Mouse (Mus musculus) liver, postnatal 0 days (tissue): ENCODE data around the gene Cc2d1a. TPM values are rescaled to one million over a fixed set of nuclear protein-coding genes. Genes with fewer than 3 reads are reported as not detected.

Experiments used
- ATAC-seq: fragments of 200-750 bp; cut with Nextera tagmentation; 2 replicates; pipeline ENCODE4 v1.8.0; 2017; ENCODE audit warnings: mild to moderate bottlenecking, moderate library complexity
- DNase-seq: peaks from one replicate; pipeline ENCODE4 v3.0.0-alpha.2; 2016
- H3K27ac ChIP-seq: fragments of 300-500 bp; sonication (generic); 2 replicates; pipeline ENCODE4 v1.5.1; 2014; ENCODE audit warnings: antibody characterized with exemption, moderate library complexity, mild to moderate bottlenecking, low read depth
- H3K27me3 ChIP-seq: fragments of 300-500 bp; sonication (generic); 2 replicates; pipeline ENCODE4 v1.6.1; 2014; ENCODE audit warnings: low read length, control low read depth, mixed read lengths; ENCODE audit not compliant: insufficient read depth
- H3K36me3 ChIP-seq: fragments of 300-500 bp; sonication (generic); replicated peaks from 2 replicates; pipeline ENCODE4 v1.6.1; 2014; ENCODE audit warnings: mild to moderate bottlenecking, control low read depth, low read length, moderate library complexity, mixed read lengths; ENCODE audit not compliant: insufficient read depth
- H3K4me1 ChIP-seq: fragments of 300-500 bp; sonication (generic); 2 replicates; pipeline ENCODE4 v1.6.1; 2014; ENCODE audit warnings: antibody characterized with exemption, mild to moderate bottlenecking, control low read depth; ENCODE audit not compliant: insufficient read depth
- H3K4me2 ChIP-seq: fragments of 300-500 bp; sonication (generic); 2 replicates; pipeline ENCODE4 v1.6.1; 2014; ENCODE audit warnings: low read depth, mild to moderate bottlenecking, low read length, moderate library complexity, mixed read lengths
- H3K4me3 ChIP-seq: fragments of 300-500 bp; sonication (generic); 2 replicates; pipeline ENCODE4 v1.5.1; 2014; ENCODE audit warnings: low read depth, low read length
- H3K9ac ChIP-seq: fragments of 300-500 bp; sonication (generic); replicated peaks from 2 replicates; pipeline ENCODE4 v1.6.1; 2014; ENCODE audit warnings: mild to moderate bottlenecking, moderate library complexity
- H3K9me3 ChIP-seq: fragments of 300-500 bp; sonication (generic); 2 replicates; pipeline ENCODE4 v1.6.1; 2016; ENCODE audit warnings: mild to moderate bottlenecking, control low read depth, low read length, mixed read lengths
- CTCF ChIP-seq: sonication (generic); IDR thresholded peaks from 2 replicates; pipeline ENCODE4 v1.5.1; 2016; ENCODE audit warnings: antibody characterized with exemption, low read depth
- EP300 ChIP-seq: IDR thresholded peaks from 2 replicates; pipeline ENCODE4 v1.6.1; 2016; ENCODE audit warnings: antibody characterized with exemption, low read depth, mild to moderate bottlenecking
- WGBS: fragments of 180-500 bp; shearing (Covaris S2); extraction: QIAGEN DNeasy Blood & Tissue Kit; methylation state at CpG from one replicate; pipeline ENCODE4 v1.1.7; 2014; ENCODE audit not compliant: insufficient replicate concordance; 5-methylcytosine and 5-hydroxymethylcytosine counted together
- polyA plus RNA-seq: library from polyadenylated mRNA; unstranded; fragments of >200 nt; fragmentation: Nextera tagmentation; extraction: Ambion mirVana; gene quantifications from 2 replicates; pipeline ENCODE4 v1.2.1, GENCODE M21; 2015

Gene Cc2d1a
- polyA plus RNA-seq, 1 experiment from 2014 or later = 4.4 TPM

- no peak for TF ChIP-seq CTCF
- Histone ChIP-seq H3K4me1 (peaks cover 19% of the 10 kb centered on the region), H3K27ac (peak overlapping the region; percentile 83), H3K4me2 (peak overlapping the region; percentile 74), H3K27me3 (no peaks in the 10 kb centered on the region), H3K9me3 (no peaks in the 10 kb centered on the region), H3K9ac (peak overlapping the region; percentile 61), H3K36me3 (no peaks in the 10 kb centered on the region), H3K4me3 (peak overlapping the region; percentile 32)
- ATAC-seq = peak; percentile 75
- peak; percentile 73 for DNase-seq
- 30% methylated on average over 13 of the region's 13 CpGs for WGBS
Observed at GRCm38 (mm10) chr8:84192023-84192422, 44.3 kb upstream of the Cc2d1a start.

- no peak overlapping the region for H3K27ac ChIP-seq
- no peak for DNase-seq
- 93% methylated on average over 7 of the region's 7 CpGs for WGBS
Observed at GRCm38 (mm10) chr8:84190191-84190867, 42.6 kb upstream of the Cc2d1a start.

GRCm38 (mm10) chr8:84189603-84190002 lies 41.9 kb upstream of the Cc2d1a start:
- WGBS = 66% methylated on average over 4 of the region's 4 CpGs
- H3K27me3 ChIP-seq = no peaks in the 10 kb centered on the region
- no peak overlapping the region for H3K4me2 ChIP-seq
- no peak overlapping the region for H3K4me3 ChIP-seq
- DNase-seq = no peak
- H3K9me3 ChIP-seq = no peaks in the 10 kb centered on the region
- H3K9ac ChIP-seq = no peak overlapping the region
- no peak for ATAC-seq
- peaks cover 21% of the 10 kb centered on the region for H3K4me1 ChIP-seq
- 0 out of 2 replicates have a peak, but pooled peaks have one; percentile 30 for TF ChIP-seq EP300
- no peak for TF ChIP-seq CTCF
- no peaks in the 10 kb centered on the region for H3K36me3 ChIP-seq
- 0 out of 2 replicates have a peak overlapping the region, but pooled peaks have one; percentile 39 for H3K27ac ChIP-seq

More at GRCm38 (mm10) chr8:84190191-84190867, 42.6 kb upstream of the Cc2d1a start:
- no peaks in the 10 kb centered on the region for H3K27me3 ChIP-seq
- TF ChIP-seq EP300 (no peak), CTCF (no peak)
- no peak overlapping the region for H3K9ac ChIP-seq
- peaks cover 21% of the 10 kb centered on the region for H3K4me1 ChIP-seq
- no peaks in the 10 kb centered on the region for H3K9me3 ChIP-seq
- no peak overlapping the region for H3K4me3 ChIP-seq
- no peaks in the 10 kb centered on the region for H3K36me3 ChIP-seq
- H3K4me2 ChIP-seq = no peak overlapping the region
- ATAC-seq = no peak

GRCm38 (mm10) chr8:84188671-84189070 lies 40.9 kb upstream of the Cc2d1a start:
- Histone ChIP-seq H3K36me3 (no peaks in the 10 kb centered on the region), H3K4me3 (no peak overlapping the region), H3K9ac (no peak overlapping the region), H3K9me3 (no peaks in the 10 kb centered on the region), H3K4me1 (peaks cover 24% of the 10 kb centered on the region), H3K27ac (no peak overlapping the region), H3K4me2 (no peak overlapping the region), H3K27me3 (peaks cover 5% of the 10 kb centered on the region; the same call in 1 of the 2 replicates)
- TF ChIP-seq EP300 (no peak), CTCF (no peak)
- 67% methylated on average over 10 of the region's 10 CpGs for whole genome bisulfite sequencing
- no peak for ATAC-seq
- DNase-seq = no peak

- Histone ChIP-seq H3K4me3 (peak overlapping the region; percentile 31), H3K27me3 (peaks cover 9% of the 10 kb centered on the region; the same call in 1 of the 2 replicates), H3K27ac (peak overlapping the region; percentile 1; the same call in 1 of the 2 replicates), H3K4me2 (peak overlapping the region; percentile 67), H3K9me3 (no peaks in the 10 kb centered on the region), H3K36me3 (no peaks in the 10 kb centered on the region), H3K9ac (peak overlapping the region; percentile 5; the same call in 1 of the 2 replicates), H3K4me1 (peaks cover 22% of the 10 kb centered on the region)
- DNase-seq = peak; percentile 76
- peak; percentile 33 for ATAC-seq
- TF ChIP-seq EP300 (no peak), CTCF (peak; percentile 90)
- WGBS = 3% methylated on average over 21 of the region's 21 CpGs
Observed at GRCm38 (mm10) chr8:84187065-84187755, 39.5 kb upstream of the Cc2d1a start.

GRCm38 (mm10) chr8:84186547-84186946 lies 38.8 kb upstream of the Cc2d1a start:
- H3K27ac ChIP-seq = peak overlapping the region; percentile 1; the same call in 1 of the 2 replicates
- ATAC-seq = peak; percentile 58

More at GRCm38 (mm10) chr8:84186547-84186946, 38.8 kb upstream of the Cc2d1a start:
- H3K36me3 ChIP-seq = no peaks in the 10 kb centered on the region
- H3K27me3 ChIP-seq = peaks cover 9% of the 10 kb centered on the region; the same call in 1 of the 2 replicates
- peaks cover 15% of the 10 kb centered on the region for H3K4me1 ChIP-seq
- no peak for TF ChIP-seq EP300
- TF ChIP-seq CTCF = peak; percentile 97
- peak; percentile 75 for DNase-seq
- peak overlapping the region; percentile 67 for H3K4me2 ChIP-seq
- no peaks in the 10 kb centered on the region for H3K9me3 ChIP-seq
- H3K4me3 ChIP-seq = peak overlapping the region; percentile 31
- WGBS = 4% methylated on average over 12 of the region's 12 CpGs
- peak overlapping the region; percentile 5; the same call in 1 of the 2 replicates for H3K9ac ChIP-seq
